Mouse (Mus musculus) heart, embryonic 12.5 days (tissue): ENCODE measurements around the gene Grik5. TPM values are rescaled to one million over a fixed set of nuclear protein-coding genes. Genes with fewer than 3 reads are reported as not detected.

Source experiments
- ATAC-seq: fragments of 200-750 bp; cut with Nextera tagmentation; 2 replicates; pipeline ENCODE4 v1.8.0; 2017; ENCODE audit warnings: moderate TSS enrichment, moderate library complexity; ENCODE audit not compliant: insufficient number of reproducible peaks, low FRiP score
- H3K27ac ChIP-seq: fragments of 300-500 bp; sonication (generic); 2 replicates; pipeline ENCODE4 v1.5.1; 2016; ENCODE audit warnings: mild to moderate bottlenecking, moderate library complexity; ENCODE audit not compliant: poor library complexity, severe bottlenecking
- H3K27me3 ChIP-seq: fragments of 300-500 bp; sonication (generic); replicated peaks from 2 replicates; pipeline ENCODE4 v1.6.1; 2016; ENCODE audit warnings: mild to moderate bottlenecking, moderate library complexity
- H3K36me3 ChIP-seq: fragments of 300-500 bp; sonication (generic); 2 replicates; pipeline ENCODE4 v1.6.1; 2016; ENCODE audit warnings: mild to moderate bottlenecking, moderate library complexity
- H3K4me1 ChIP-seq: fragments of 300-500 bp; sonication (generic); replicated peaks from 2 replicates; pipeline ENCODE4 v1.6.1; 2016; ENCODE audit warnings: mild to moderate bottlenecking
- H3K4me2 ChIP-seq: fragments of 300-500 bp; sonication (generic); 2 replicates; pipeline ENCODE4 v1.6.1; 2016; ENCODE audit warnings: mild to moderate bottlenecking, moderate library complexity
- H3K4me3 ChIP-seq: fragments of 300-500 bp; sonication (generic); 2 replicates; pipeline ENCODE4 v1.5.1; 2016; ENCODE audit warnings: mild to moderate bottlenecking
- H3K9ac ChIP-seq: fragments of 300-500 bp; sonication (generic); 2 replicates; pipeline ENCODE4 v1.6.1; 2016; ENCODE audit warnings: mild to moderate bottlenecking, moderate library complexity
- H3K9me3 ChIP-seq: fragments of 300-500 bp; sonication (generic); replicated peaks from 2 replicates; pipeline ENCODE4 v1.6.1; 2016; ENCODE audit warnings: mild to moderate bottlenecking, moderate library complexity
- WGBS: fragments of 180-500 bp; shearing (Covaris S2); methylation state at CpG from one replicate; pipeline ENCODE4 v1.1.7; 2016; 5-methylcytosine and 5-hydroxymethylcytosine counted together
- polyA plus RNA-seq: library from polyadenylated mRNA; unstranded; fragments of >200 nt; fragmentation: Nextera tagmentation; extraction: Ambion mirVana; gene quantifications from 2 replicates; pipeline ENCODE4 v1.2.1, GENCODE M21; 2016

Grik5 gene
- polyA plus RNA-seq, 1 experiment from 2014 or later: 7.7 TPM

DNA sequence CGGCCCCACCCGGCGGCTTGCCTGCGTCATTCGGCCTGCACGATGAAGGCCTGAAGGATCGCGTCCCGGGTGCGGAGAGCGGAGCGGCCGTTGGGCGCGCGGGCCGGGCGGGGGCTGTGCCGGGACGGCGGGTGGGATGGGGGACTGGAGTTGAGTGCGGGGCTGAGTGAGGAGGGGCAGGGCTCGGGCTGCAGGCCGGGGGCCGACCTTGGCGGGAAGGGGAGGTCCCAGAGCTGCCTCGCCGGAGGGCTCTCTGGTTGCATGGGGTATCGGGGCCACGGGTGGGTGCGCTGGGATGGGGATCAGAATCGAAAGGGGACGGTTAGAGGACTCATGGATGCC, 5.2 kb upstream of the Grik5 start:
- Histone ChIP-seq H3K4me2 (peak overlapping the region; percentile 80), H3K27ac (peak overlapping the region; percentile 97), H3K4me3 (peak overlapping the region; percentile 78), H3K36me3 (peaks cover 32% of the 10 kb centered on the region), H3K9ac (peak overlapping the region; percentile 92), H3K27me3 (no peaks in the 10 kb centered on the region), H3K9me3 (no peaks in the 10 kb centered on the region), H3K4me1 (peaks cover 37% of the 10 kb centered on the region)
- under 1% methylated on average over 33 of the region's 33 CpGs for WGBS
- no peak for ATAC-seq

DNA sequence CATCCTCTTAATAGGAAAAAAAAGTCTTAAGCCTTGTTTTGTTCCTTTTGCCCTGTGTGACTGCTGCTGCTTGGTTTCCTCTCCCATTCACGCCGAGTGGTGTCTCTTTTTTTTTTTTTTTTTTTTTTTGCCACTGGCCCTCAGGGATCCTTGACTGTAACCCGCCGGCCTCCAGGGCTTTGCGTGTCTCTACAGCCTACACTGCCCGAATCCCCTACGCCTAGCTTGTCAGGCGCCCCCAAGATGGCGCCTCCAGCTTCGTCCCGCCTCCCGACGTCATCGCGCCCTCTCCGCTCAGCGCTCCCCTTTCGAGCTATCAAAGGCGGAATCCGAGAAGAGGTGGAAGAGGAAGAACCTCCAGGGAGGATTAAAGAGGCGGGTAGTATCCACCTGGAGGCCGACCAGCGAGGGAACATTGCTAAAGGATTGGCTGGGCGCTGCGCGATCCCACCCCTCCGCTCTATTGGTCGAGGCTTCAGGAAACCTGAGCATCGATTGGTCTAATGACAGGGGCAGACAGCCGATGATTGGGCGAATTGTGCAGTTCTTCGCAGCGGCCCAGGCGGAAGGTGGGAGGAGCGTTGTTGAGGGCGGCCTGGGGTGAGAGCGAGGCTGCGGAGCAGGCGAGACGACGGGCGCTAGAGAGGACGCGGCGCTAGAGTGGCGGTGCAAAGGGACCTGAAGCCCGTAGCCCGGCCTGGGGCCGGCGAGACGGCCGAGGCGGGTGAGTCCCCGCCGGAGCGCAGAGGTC, 4.7 kb upstream of the Grik5 start:
- H3K4me3 ChIP-seq: peak overlapping the region; percentile 78
- H3K9ac ChIP-seq: peak overlapping the region; percentile 92
- H3K27me3 ChIP-seq: no peaks in the 10 kb centered on the region
- H3K4me1 ChIP-seq: peaks cover 37% of the 10 kb centered on the region
- H3K36me3 ChIP-seq: peaks cover 26% of the 10 kb centered on the region
- under 1% methylated on average over 56 of the region's 56 CpGs for WGBS
- ATAC-seq: peak; percentile 96
- no peaks in the 10 kb centered on the region for H3K9me3 ChIP-seq
- H3K4me2 ChIP-seq: peak overlapping the region; percentile 80
- H3K27ac ChIP-seq: peak overlapping the region; percentile 97

DNA sequence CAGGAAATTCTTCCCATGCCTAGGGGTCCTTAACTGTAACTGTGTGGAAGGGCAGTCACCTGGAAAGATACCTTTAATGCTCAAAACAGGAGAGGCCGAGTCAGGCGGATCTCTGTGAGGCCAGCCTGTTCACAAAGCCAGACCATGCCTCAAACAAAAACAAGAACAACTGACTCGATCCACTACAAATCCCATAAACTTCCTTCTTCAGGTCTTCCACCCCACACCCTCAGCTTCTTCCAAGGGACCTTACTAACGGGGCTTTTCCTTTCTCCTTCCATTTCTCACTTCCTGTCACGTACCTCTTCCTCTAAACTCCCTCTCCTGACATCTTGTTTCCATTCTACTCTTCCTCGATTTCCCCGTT, 4.1 kb upstream of the Grik5 start:
- H3K27me3 ChIP-seq: no peaks in the 10 kb centered on the region
- H3K27ac ChIP-seq: peak overlapping the region; percentile 95
- H3K9me3 ChIP-seq: no peaks in the 10 kb centered on the region
- 17% methylated on average over 7 of the region's 7 CpGs for WGBS
- peak overlapping the region; percentile 80 for H3K4me2 ChIP-seq
- H3K4me1 ChIP-seq: peaks cover 42% of the 10 kb centered on the region
- H3K36me3 ChIP-seq: peaks cover 21% of the 10 kb centered on the region
- ATAC-seq: no peak
- H3K9ac ChIP-seq: peak overlapping the region; percentile 73
- H3K4me3 ChIP-seq: peak overlapping the region; percentile 78

DNA sequence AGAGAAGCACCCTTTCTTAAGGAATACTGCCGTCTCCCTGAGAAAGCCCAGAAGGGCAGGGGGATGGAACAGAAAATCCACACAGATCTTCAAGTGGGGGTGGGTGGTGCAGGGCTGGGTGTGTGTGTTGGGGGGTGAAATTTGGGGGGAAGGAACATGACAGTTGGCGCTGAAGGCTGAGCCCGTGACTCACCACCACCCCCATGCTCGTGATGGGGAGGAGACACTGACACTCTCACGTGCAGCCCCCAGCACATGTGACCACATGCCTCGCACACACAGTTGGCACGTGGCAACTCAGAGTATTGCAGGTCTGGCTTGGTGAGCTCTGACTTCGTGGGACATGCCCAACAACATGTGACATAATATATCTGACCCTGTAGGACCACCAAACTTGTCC, 1.8 kb upstream of the Grik5 start:
- Histone ChIP-seq H3K9ac (no peak overlapping the region), H3K27me3 (no peaks in the 10 kb centered on the region), H3K27ac (no peak overlapping the region), H3K4me2 (no peak overlapping the region), H3K36me3 (peaks cover 4% of the 10 kb centered on the region; the same call in 1 of the 2 replicates), H3K4me1 (peaks cover 53% of the 10 kb centered on the region), H3K9me3 (no peaks in the 10 kb centered on the region), H3K4me3 (no peak overlapping the region)
- 78% methylated on average over 8 of the region's 8 CpGs for WGBS
- no peak for ATAC-seq

DNA sequence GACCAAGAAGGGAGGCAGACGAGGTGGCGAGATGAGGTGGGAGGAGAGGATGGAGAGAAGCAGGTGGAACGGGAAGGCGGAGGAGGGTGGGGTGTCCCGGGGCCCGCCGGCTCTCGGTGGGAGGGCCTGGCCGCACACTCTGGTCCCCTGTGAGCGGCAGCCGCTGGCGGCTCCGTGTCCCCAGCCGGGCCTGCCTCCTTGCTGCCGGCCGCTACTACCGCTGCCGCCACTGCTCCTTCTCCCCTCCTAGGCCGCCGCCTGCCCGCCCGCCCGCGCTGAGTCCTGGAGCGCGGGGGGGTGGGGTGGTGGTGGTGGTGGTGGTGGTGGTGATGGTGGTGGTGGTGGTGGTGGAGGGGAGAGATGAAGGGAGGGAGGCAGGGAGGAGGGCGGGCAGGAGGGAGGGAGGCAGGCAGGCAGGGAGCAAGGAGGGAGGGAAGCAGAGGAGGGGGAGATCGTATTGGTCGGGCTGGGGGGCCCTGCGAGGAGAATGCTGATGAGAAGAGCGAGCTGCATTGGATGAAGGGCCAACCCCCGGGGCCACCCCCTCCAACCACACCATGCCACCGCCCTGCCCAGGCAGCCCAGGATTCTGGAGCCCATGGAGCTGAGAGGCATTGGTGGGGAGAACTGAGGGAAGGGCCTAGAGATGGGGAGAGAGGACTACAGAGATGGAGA, 707 bp upstream of the Grik5 start:
- peaks cover 13% of the 10 kb centered on the region for H3K36me3 ChIP-seq
- peak overlapping the region; percentile 75 for H3K4me3 ChIP-seq
- H3K27ac ChIP-seq: peak overlapping the region; percentile 79
- H3K4me2 ChIP-seq: peak overlapping the region; percentile 97
- under 1% methylated on average over 20 of the region's 33 CpGs for WGBS
- no peaks in the 10 kb centered on the region for H3K9me3 ChIP-seq
- H3K27me3 ChIP-seq: no peaks in the 10 kb centered on the region
- peak overlapping the region; percentile 90 for H3K9ac ChIP-seq
- ATAC-seq: peak; percentile 3; the same call in 1 of the 2 replicates
- H3K4me1 ChIP-seq: peaks cover 42% of the 10 kb centered on the region

DNA sequence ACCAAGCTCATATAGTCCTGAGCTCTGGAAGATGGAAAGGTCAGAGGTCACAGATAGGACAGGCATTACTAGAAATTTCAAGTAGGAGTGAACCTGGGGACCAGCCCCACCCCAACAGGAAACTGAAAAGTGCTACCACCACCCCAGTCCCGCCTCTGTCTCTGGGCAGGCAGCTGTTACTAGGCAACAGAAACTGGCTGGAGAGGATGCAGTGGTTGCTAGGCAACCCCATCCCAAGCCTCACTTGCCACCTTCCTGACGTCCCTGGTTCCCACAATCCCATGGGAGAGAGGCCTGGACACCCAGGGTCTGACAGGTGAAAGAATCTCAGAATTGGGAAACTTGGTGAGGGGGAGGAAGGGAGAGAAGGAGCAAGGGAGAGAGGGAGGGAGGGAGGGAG, 3.4 kb downstream of the Grik5 start:
- ATAC-seq: no peak
- no peak overlapping the region for H3K4me2 ChIP-seq
- no peak overlapping the region for H3K9ac ChIP-seq
- 49% methylated on average over 2 of the region's 2 CpGs for WGBS
- no peak overlapping the region for H3K27ac ChIP-seq
- peaks cover 33% of the 10 kb centered on the region for H3K4me1 ChIP-seq
- H3K4me3 ChIP-seq: no peak overlapping the region
- no peaks in the 10 kb centered on the region for H3K27me3 ChIP-seq
- no peaks in the 10 kb centered on the region for H3K9me3 ChIP-seq
- peaks cover 53% of the 10 kb centered on the region for H3K36me3 ChIP-seq

DNA sequence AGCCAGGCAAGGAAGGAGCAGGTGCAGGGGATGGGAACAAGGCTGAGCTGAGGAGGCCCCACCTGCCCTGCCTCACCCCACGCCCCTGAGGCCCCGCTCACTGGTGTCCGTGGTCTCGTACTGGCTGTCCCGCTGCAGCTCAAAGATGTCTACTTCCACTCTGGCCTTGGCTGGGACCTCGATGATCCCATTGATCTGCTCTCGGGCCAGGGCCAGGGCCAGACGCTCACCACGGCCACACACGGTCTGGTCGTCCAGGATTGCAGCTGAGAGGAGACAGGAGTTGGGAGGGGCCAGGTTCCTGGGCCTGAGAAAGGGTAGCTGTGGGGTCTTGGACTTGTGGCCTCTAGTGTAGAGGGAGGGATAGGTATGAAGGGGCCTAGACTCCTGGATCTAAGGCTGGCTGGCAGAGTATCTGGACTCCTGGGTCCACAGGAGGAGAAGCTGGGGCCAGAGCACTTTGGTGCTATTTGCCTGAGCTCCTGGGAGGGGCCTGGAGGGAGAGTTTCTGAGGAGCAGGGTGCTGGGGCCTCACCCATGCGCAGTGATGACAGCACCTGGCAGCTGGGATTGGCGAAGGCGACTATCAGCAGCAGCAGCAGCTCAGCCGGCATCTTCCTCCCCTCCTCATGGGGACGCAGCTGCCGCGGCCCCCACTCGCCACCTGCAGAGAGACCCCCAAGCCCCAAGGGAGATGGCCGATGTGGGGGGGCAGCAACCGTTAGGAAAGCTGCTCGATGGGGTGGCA, 4.1 kb downstream of the Grik5 start:
- Histone ChIP-seq H3K36me3 (peaks cover 59% of the 10 kb centered on the region), H3K4me2 (no peak overlapping the region), H3K27me3 (no peaks in the 10 kb centered on the region), H3K4me3 (no peak overlapping the region), H3K4me1 (peaks cover 26% of the 10 kb centered on the region), H3K9me3 (no peaks in the 10 kb centered on the region), H3K9ac (no peak overlapping the region), H3K27ac (no peak overlapping the region)
- 80% methylated on average over 22 of the region's 22 CpGs for WGBS
- no peak for ATAC-seq

DNA sequence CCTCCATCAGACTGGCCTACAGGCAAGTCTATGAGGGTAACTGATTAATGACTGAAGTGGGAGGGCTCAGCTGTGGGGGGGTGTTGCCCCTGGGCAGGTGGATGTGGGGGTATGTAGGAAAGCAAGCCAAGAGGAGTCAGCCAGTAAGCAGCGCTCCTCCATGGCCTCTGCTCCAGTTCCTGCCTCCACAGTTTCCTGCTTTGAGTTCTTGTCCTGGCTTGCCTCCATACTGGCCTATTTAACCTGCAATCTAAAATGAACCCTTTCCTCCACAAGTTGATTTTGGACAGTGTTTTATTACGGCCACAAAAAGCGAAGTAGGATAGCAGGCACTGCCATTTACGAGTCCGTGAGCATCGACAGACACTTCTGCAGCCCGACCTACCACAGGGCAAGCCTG, 4.8 kb downstream of the Grik5 start:
- Histone ChIP-seq H3K27ac (no peak overlapping the region), H3K9ac (no peak overlapping the region), H3K4me1 (peaks cover 25% of the 10 kb centered on the region), H3K4me2 (no peak overlapping the region), H3K4me3 (no peak overlapping the region), H3K9me3 (no peaks in the 10 kb centered on the region), H3K36me3 (peaks cover 66% of the 10 kb centered on the region), H3K27me3 (no peaks in the 10 kb centered on the region)
- no peak for ATAC-seq
- WGBS: 89% methylated on average over 7 of the region's 7 CpGs

DNA sequence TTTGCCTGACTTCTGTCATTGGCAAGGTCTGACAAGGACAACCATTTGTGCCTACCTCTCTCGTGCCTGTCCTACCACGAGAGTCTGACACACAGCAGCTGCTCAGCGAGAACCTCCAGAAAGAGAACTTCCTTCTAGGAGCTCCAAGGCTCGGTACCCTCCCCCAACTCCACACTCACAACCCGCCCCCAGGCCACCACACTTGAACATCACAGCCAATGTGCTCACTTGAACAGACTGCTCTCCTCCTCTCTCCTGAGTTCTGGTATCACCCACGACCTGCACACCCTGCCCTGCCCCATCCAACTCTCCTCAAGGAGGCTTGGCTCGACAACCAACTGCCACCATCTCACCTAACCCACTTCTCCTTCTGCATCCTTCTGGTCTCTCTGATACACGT, 8.2 kb downstream of the Grik5 start:
- H3K4me2 ChIP-seq: no peak overlapping the region
- no peak overlapping the region for H3K27ac ChIP-seq
- H3K36me3 ChIP-seq: peaks cover 95% of the 10 kb centered on the region
- WGBS: 67% methylated on average over 8 of the region's 8 CpGs
- ATAC-seq: no peak
- no peaks in the 10 kb centered on the region for H3K4me1 ChIP-seq
- no peaks in the 10 kb centered on the region for H3K9me3 ChIP-seq
- no peak overlapping the region for H3K4me3 ChIP-seq
- H3K27me3 ChIP-seq: no peaks in the 10 kb centered on the region
- H3K9ac ChIP-seq: no peak overlapping the region

DNA sequence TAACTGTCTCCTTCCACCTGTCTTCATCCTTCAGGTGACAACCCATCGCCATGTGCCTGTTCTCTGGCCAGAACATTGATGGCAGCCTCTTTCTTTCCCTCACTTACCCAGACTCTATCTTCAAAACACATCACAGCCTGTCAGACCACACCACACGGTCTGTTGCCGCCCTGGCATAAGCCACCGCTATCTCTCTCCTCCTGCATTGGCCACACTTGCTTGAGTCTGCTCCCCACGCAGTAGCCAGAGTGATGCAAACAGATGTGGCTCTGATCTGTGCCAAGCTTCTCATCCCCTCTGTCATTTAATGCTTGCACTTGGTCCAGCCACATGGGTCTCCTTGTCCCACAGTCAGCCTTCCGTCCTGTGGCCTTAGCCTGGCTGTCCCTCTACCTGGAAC, 8.8 kb downstream of the Grik5 start:
- 88% methylated on average over 6 of the region's 6 CpGs for WGBS
- Histone ChIP-seq H3K9me3 (no peaks in the 10 kb centered on the region), H3K4me1 (peaks cover 5% of the 10 kb centered on the region; the same call in 1 of the 2 replicates), H3K4me3 (no peak overlapping the region), H3K9ac (no peak overlapping the region), H3K27ac (no peak overlapping the region), H3K36me3 (peaks cover 96% of the 10 kb centered on the region), H3K27me3 (no peaks in the 10 kb centered on the region), H3K4me2 (no peak overlapping the region)
- no peak for ATAC-seq

DNA sequence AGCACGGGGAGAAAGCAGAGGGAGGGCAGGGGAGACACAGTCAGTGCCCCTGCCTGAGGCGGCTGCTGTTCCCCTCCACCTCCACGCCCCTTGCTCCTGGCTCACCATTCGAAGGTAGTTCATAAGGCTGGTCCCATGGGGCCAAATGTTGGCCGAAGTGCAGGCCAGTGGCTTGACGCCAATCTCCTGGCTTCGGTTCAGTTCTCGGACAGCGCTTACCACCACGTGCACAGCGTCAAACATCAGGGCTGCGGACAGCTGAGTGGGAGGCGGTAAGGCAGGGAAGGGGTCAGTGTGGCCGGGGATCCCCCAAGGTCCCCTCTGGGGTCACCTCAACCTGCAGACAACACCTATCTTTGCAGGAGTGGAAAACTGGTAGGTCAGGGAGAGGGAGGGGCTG, 13.3 kb downstream of the Grik5 start:
- no peak for ATAC-seq
- Histone ChIP-seq H3K4me1 (peaks cover 27% of the 10 kb centered on the region), H3K27me3 (no peaks in the 10 kb centered on the region), H3K36me3 (peaks cover 96% of the 10 kb centered on the region), H3K9me3 (no peaks in the 10 kb centered on the region), H3K9ac (no peak overlapping the region), H3K4me3 (no peak overlapping the region), H3K27ac (no peak overlapping the region), H3K4me2 (no peak overlapping the region)
- WGBS: 78% methylated on average over 14 of the region's 14 CpGs
